Mouse (Mus musculus): Measurements from ENCODE around the gene Adam12.

DNA sequence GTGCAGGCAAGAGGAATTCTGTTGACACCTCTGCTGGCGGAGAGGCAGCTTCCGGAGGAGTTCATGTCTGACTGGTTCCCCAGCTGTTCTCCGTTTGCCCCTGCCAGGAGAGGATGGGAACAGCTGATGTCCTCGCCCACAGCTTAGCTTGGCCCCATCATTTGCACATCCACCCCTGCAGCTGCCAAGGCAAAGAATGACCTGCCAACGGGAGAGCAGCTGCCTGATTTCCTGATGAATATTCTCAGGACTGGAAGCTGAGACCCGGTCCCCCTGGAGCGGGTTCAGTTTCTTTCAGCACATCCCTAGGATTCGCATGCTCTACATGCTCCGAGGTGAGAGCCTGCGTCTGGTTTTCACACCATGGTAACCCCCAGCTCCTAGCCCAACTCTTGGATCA lies 24.0 kb downstream of the Adam12 start:
- TF ChIP-seq CTCF (conservative IDR thresholded peaks at IDR 0.05; ENCODE audit: low read length) (no peak), NANOG (IDR thresholded peaks at IDR 0.05; ENCODE audit: borderline replicate concordance, low read length) (no peak), POU5F1 (IDR thresholded peaks at IDR 0.05; ENCODE audit: borderline replicate concordance, low read length) (no peak)

Data from E14TG2a.4 (cell line).